Mouse (Mus musculus) liver, postnatal 0 days (tissue): ENCODE data around the gene Zbtb8b.

ENCODE experiments used
- CTCF ChIP-seq: sonication (generic); IDR thresholded peaks from 2 replicates; pipeline ENCODE4 v1.5.1; 2016; ENCODE audit warnings: antibody characterized with exemption, low read depth
- EP300 ChIP-seq: IDR thresholded peaks from 2 replicates; pipeline ENCODE4 v1.6.1; 2016; ENCODE audit warnings: antibody characterized with exemption, low read depth, mild to moderate bottlenecking

DNA sequence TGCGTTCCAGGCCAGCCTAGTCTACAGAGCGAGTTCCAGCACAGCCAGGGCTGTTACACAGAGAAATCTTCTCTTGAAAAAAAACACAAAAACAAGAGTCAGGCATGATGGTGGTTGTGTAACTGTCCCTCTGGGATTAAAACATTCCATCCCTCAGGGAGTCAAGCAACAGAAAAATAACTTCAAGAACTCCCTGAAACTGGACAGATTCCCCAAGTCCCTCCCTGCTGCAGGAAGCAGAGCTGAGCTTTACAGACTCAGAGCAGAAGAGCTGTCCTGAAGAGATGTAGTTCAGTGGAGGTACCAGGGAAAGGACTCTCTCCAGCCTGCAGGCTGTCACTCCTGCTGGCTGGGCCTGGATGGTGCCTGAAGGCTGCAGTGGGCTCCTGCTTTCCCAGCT, 58.2 kb downstream of the Zbtb8b start:
- TF ChIP-seq CTCF (no peak), EP300 (no peak)
